Mouse (Mus musculus) gastrocnemius, adult 2 months (tissue): ENCODE measurements at regions not wholly inside any gene's neighbourhood (a gene's known extent, or its start where the extent isn't known, plus 50 kb on each side); places are given as distances from the start of the nearest gene placed in this dataset.

Experiments
- DNase-seq: peaks from one replicate; pipeline ENCODE4 v3.0.0; 2022
- H3K27ac ChIP-seq: fragments of 200-600 bp; 2 replicates; pipeline ENCODE4 v1.8.1; 2022; ENCODE audit warnings: mild to moderate bottlenecking
- H3K4me3 ChIP-seq: fragments of 200-600 bp; 2 replicates; pipeline ENCODE4 v1.8.1; 2022; ENCODE audit warnings: mild to moderate bottlenecking, moderate library complexity
- CTCF ChIP-seq: fragments of 200-600 bp; IDR thresholded peaks from 2 replicates; pipeline ENCODE4 v1.8.1; 2022; ENCODE audit warnings: antibody characterized with exemption, mild to moderate bottlenecking, moderate library complexity
- intact Hi-C: fragments of 180-260 bp; cut with DNase I; formaldehyde crosslinking; loops from one replicate; pipeline ENCODE4 v1.15.1; 2025

DNA sequence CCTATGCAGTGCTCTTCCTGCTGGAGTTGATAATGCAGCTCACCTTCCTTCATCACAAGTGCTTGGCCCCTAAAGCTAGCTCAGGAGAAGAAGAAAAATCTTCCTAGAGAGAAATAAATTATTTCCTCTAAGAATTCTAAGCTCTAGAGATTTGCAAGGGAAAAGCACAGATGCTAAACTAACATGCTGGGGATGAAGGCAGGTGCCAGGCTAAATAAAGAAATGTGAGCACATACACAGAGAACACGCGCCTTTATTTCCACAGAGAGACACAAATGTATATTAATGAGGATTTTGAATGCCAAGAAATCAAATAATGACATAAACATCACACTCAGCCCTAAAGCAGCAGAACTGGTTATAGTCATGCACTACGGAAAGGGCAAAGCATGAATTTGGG lies 229.5 kb upstream of the Mamld1 start:
- Histone ChIP-seq H3K4me3 (no peak overlapping the region), H3K27ac (no peak overlapping the region)
- intact Hi-C loops: no loop called here
- no peak for TF ChIP-seq CTCF
- no peak for DNase-seq

GRCm38 (mm10) chrX:70817771-70818170 lies 232.3 kb upstream of the Mamld1 start:
- Histone ChIP-seq H3K4me3 (no peak overlapping the region), H3K27ac (no peak overlapping the region)
- no peak for TF ChIP-seq CTCF
- intact Hi-C loops: no loop called here
- no peak for DNase-seq

DNA sequence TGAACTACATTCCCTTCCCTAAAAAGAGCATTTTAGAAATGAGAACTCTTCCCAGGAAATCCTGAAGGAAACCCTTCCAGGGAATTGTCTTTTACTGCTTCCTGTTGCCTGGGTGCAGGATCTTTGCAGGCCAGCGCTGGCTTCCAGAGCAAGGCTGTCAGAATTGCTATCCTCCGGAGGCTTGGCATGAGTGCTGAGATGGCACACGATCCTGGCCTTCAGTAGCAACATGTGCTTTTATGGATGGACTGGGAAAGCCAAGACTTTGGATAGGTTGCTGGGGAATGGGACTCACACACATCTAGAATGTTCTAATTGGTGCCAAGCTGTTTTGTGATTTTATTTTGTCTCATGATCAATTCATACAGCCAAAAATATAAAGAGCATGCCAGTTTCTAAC lies 233.4 kb upstream of the Mamld1 start:
- no peak overlapping the region for H3K4me3 ChIP-seq
- no peak for DNase-seq
- no peak overlapping the region for H3K27ac ChIP-seq
- TF ChIP-seq CTCF: no peak
- intact Hi-C loops: no loop called here

- no peak overlapping the region for H3K27ac ChIP-seq
- intact Hi-C loops: no loop called here
- H3K4me3 ChIP-seq: no peak overlapping the region
- no peak for TF ChIP-seq CTCF
- peak; percentile 15 for DNase-seq
Measured at GRCm38 (mm10) chrX:70791796-70792195, 258.3 kb upstream of the Mamld1 start.

GRCm38 (mm10) chrX:70762862-70763261 lies 285.9 kb upstream of the Tmem185a start:
- no peak for TF ChIP-seq CTCF
- no peak for DNase-seq
- intact Hi-C loops: no loop called here
- no peak overlapping the region for H3K4me3 ChIP-seq
- H3K27ac ChIP-seq: no peak overlapping the region

- Histone ChIP-seq H3K4me3 (no peak overlapping the region), H3K27ac (no peak overlapping the region)
- peak; percentile 20; the same call in 1 of the 2 replicates for TF ChIP-seq CTCF
- DNase-seq: no peak
- intact Hi-C loops: no loop called here
Measured at GRCm38 (mm10) chrX:70713004-70713604, 236.1 kb upstream of the Tmem185a start.

DNA sequence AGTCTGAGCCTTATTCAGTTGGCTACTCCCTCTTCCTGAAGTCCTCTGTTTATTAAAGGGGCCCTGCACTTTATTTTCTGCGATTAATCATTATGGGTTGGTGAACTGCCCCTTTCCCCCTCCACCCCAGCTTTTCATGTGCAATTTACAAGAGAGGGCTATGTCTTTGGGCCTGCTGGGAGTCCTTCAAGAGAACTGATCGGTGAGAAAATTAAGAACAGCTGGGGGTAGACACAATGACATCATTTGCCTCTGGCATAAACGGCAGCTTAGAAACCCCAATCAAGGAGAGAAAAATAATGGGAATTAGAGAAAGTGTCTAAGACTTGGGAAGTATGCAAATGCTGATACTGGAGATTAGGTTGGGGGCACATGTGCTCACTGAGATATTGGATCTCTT lies 205.2 kb upstream of the Tmem185a start:
- no peak for TF ChIP-seq CTCF
- intact Hi-C loops: no loop called here
- Histone ChIP-seq H3K4me3 (no peak overlapping the region), H3K27ac (no peak overlapping the region)
- DNase-seq: no peak

- no peak overlapping the region for H3K4me3 ChIP-seq
- DNase-seq: no peak
- no peak overlapping the region for H3K27ac ChIP-seq
- intact Hi-C loops: no loop called here
- no peak for TF ChIP-seq CTCF
Measured at GRCm38 (mm10) chrX:70667092-70667491, 190.1 kb upstream of the Tmem185a start.
